8 mouse cellular contexts compared by ENCODE assay signal in the genomic region with DNA sequence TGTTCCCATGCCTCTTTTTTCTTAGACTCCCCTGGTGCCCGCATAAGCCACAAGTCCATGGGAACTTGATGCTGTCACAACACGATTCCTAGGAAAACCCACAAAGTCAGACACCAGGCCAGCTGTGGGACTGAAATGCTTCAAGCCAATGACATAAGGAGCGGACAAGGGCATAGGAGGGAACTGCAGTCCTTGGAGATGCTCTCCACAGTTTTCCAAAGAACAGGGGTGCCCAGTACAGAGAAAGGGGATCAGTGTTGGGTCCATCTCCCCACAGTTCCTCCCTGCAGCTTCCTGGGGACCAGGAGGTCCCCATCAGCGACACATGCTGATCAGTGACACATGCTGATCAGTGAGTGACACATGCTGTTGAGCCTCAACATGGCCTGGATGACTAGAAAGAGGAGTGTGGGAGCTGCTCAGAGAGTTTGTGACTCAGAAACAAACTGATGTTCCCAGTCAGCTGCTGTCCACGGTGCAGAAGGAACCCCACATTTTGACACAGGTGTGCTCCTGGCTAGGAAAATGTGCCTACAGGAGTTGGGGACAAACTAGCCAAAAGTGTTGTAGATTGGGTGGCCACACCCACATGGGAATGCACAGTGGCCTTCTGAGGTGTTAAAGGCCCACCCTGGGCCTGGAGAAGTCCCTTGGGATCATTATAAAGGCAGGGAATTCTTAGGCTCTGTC. TPM values are rescaled to one million over a fixed set of nuclear protein-coding genes. Genes with fewer than 3 reads are reported as not detected.
DNase-seq lines count a peak whose midpoint lies in the region; ATAC-seq lines count a peak whose summit lies in the region.

No protein-coding gene starts in this region.

- 69% methylated on average over 5 of the region's 5 CpGs for WGBS in heart, embryonic 14.5 days
- WGBS in embryonic facial prominence, embryonic 12.5 days: 62% methylated on average over 5 of the region's 5 CpGs
- WGBS in hindbrain, embryonic 12.5 days: 70% methylated on average over 5 of the region's 5 CpGs
- WGBS in midbrain, embryonic 15.5 days: 87% methylated on average over 5 of the region's 5 CpGs

- ATAC-seq in heart, embryonic 14.5 days (ENCODE audit: insufficient number of reproducible peaks, insufficient read depth, low FRiP score, low read depth): no peak
- ATAC-seq in embryonic facial prominence, embryonic 12.5 days (ENCODE audit: insufficient number of reproducible peaks, insufficient read depth, low FRiP score, low TSS enrichment): no peak
- ATAC-seq in hindbrain, embryonic 12.5 days (ENCODE audit: low FRiP score): no peak
- ATAC-seq in midbrain, embryonic 15.5 days (replicated peaks): no peak

- peaks cover 20 to 27% of the 10 kb centered on the region in 2 experiments for H3K4me1 ChIP-seq in heart, embryonic 14.5 days (ENCODE audit: control insufficient read depth in 2 of 2, insufficient read depth in 2 of 2, low read length in 2 of 2)
- H3K4me1 ChIP-seq in embryonic facial prominence, embryonic 12.5 days: peaks cover 28% of the 10 kb centered on the region
- H3K4me1 ChIP-seq in hindbrain, embryonic 12.5 days: peaks cover 39% of the 10 kb centered on the region
- H3K4me1 ChIP-seq in midbrain, embryonic 15.5 days: peaks cover 22% of the 10 kb centered on the region

- peaks cover 4% of the 10 kb centered on the region; the same call in 1 of the 2 replicates for H3K9me3 ChIP-seq in heart, embryonic 14.5 days (ENCODE audit: control insufficient read depth, low read length)
- H3K9me3 ChIP-seq in embryonic facial prominence, embryonic 12.5 days: no peaks in the 10 kb centered on the region
- H3K9me3 ChIP-seq in hindbrain, embryonic 12.5 days (replicated peaks): no peaks in the 10 kb centered on the region
- H3K9me3 ChIP-seq in midbrain, embryonic 15.5 days: no peaks in the 10 kb centered on the region

- peaks cover 29% of the 10 kb centered on the region for H3K36me3 ChIP-seq in heart, embryonic 14.5 days (ENCODE audit: control insufficient read depth, insufficient read depth, low read length)
- peaks cover 5% of the 10 kb centered on the region; the same call in 1 of the 2 replicates for H3K36me3 ChIP-seq in embryonic facial prominence, embryonic 12.5 days
- H3K36me3 ChIP-seq in hindbrain, embryonic 12.5 days: no peaks in the 10 kb centered on the region
- no peaks in the 10 kb centered on the region for H3K36me3 ChIP-seq in midbrain, embryonic 15.5 days (replicated peaks)

- intact Hi-C loops in heart, postnatal 14 days (cut with DNase I): no loop called here

- H3K9ac ChIP-seq in heart, embryonic 14.5 days (ENCODE audit: low read length): no peak overlapping the region
- H3K9ac ChIP-seq in embryonic facial prominence, embryonic 12.5 days: no peak overlapping the region
- H3K9ac ChIP-seq in hindbrain, embryonic 12.5 days: no peak overlapping the region
- H3K9ac ChIP-seq in midbrain, embryonic 15.5 days: no peak overlapping the region

- H3K27ac ChIP-seq in heart, embryonic 14.5 days (replicated peaks in 1 of 2; ENCODE audit: control insufficient read depth in 1 of 2, insufficient read depth in 1 of 2, low read depth in 2 of 2, low read length in 2 of 2): peak overlapping the region; percentile 39 to 40; a peak in 3 of 4 replicates
- peak overlapping the region; percentile 80 for H3K27ac ChIP-seq in embryonic facial prominence, embryonic 12.5 days
- peak overlapping the region; percentile 84 for H3K27ac ChIP-seq in hindbrain, embryonic 12.5 days
- peak overlapping the region; percentile 76 for H3K27ac ChIP-seq in midbrain, embryonic 15.5 days

- no peak for DNase-seq in heart, postnatal 14 days
- no peak for DNase-seq in c-Kit-positive CD71-positive TER-119-positive erythroid progenitor cells, embryonic 14.5 days (ENCODE audit: low spot score)
- no peak for DNase-seq in kidney, postnatal 10 days
- DNase-seq in embryo, embryonic 10.5 days (ENCODE audit: low spot score): no peak

- H3K27me3 ChIP-seq in heart, embryonic 14.5 days (ENCODE audit: control insufficient read depth, insufficient read depth, low read length): no peaks in the 10 kb centered on the region
- H3K27me3 ChIP-seq in embryonic facial prominence, embryonic 12.5 days: no peaks in the 10 kb centered on the region
- no peaks in the 10 kb centered on the region for H3K27me3 ChIP-seq in hindbrain, embryonic 12.5 days
- no peaks in the 10 kb centered on the region for H3K27me3 ChIP-seq in midbrain, embryonic 15.5 days (replicated peaks)

- no peak overlapping the region for H3K4me3 ChIP-seq in heart, embryonic 14.5 days (ENCODE audit: control insufficient read depth in 1 of 2, insufficient read depth in 1 of 2, low read depth in 1 of 2, low read length in 2 of 2)
- H3K4me3 ChIP-seq in embryonic facial prominence, embryonic 12.5 days: no peak overlapping the region
- no peak overlapping the region for H3K4me3 ChIP-seq in hindbrain, embryonic 12.5 days
- H3K4me3 ChIP-seq in midbrain, embryonic 15.5 days: no peak overlapping the region

- no peak overlapping the region for H3K4me2 ChIP-seq in heart, embryonic 14.5 days (ENCODE audit: low read length)
- no peak overlapping the region for H3K4me2 ChIP-seq in embryonic facial prominence, embryonic 12.5 days (replicated peaks)
- no peak overlapping the region for H3K4me2 ChIP-seq in hindbrain, embryonic 12.5 days (replicated peaks)
- no peak overlapping the region for H3K4me2 ChIP-seq in midbrain, embryonic 15.5 days

RNA-seq across cellular contexts. Expression of a gene that starts 52.0 kb away (rescaled TPM):
- polyA plus RNA-seq in heart, embryonic 14.5 days (2014; fragmentation: Nextera tagmentation; extraction: Ambion mirVana): 20.9 and 24.9 TPM in 2 replicates
- 10 to 100 TPM; 22.2 to 22.6 TPM for total RNA-seq in heart, postnatal 14 days (2021)
- polyA plus RNA-seq in embryonic facial prominence, embryonic 12.5 days (2016; fragmentation: Nextera tagmentation; extraction: Ambion mirVana): 26.1 and 26.3 TPM in 2 replicates
- polyA plus RNA-seq in hindbrain, embryonic 12.5 days (2016; fragmentation: Nextera tagmentation; extraction: Ambion mirVana): 30.0 and 31.4 TPM in 2 replicates
- polyA plus RNA-seq in midbrain, embryonic 15.5 days (2015; fragmentation: Nextera tagmentation; extraction: Ambion mirVana): 27.3 and 27.7 TPM in 2 replicates
